Comparison of ENCODE assay signal across 11 mouse cellular contexts in genomic region chr17:90390316-90391212, GRCm38 (mm10).
DNase-seq lines count a peak whose midpoint lies in the region; ATAC-seq and TF ChIP-seq lines count a peak whose summit lies in the region.
"Had no signal": no experiment of that assay in that cellular context is flagged by ENCODE, and none has a peak within 500 bp of the region (broad histone marks: within the 10 kb centered on the region; RNA-seq: fewer than 3 reads in every experiment).

No protein-coding gene starts in this region.

- H3K4me1 ChIP-seq in kidney, adult 2 months (ENCODE audit: control insufficient read depth, insufficient read depth, low read length) = no peaks in the 10 kb centered on the region
- H3K4me1 ChIP-seq in embryonic facial prominence, embryonic 14.5 days (ENCODE audit: control insufficient read depth, insufficient read depth, low read length) = peaks cover 3% of the 10 kb centered on the region; the same call in 1 of the 2 replicates
- peaks cover 11% of the 10 kb centered on the region; the same call in 1 of the 2 replicates for H3K4me1 ChIP-seq in midbrain, embryonic 14.5 days (ENCODE audit: control insufficient read depth, insufficient read depth, low read length)
- H3K4me1 ChIP-seq: heart, embryonic 10.5 days had no signal

- H3K4me2 ChIP-seq in embryonic facial prominence, embryonic 14.5 days (ENCODE audit: low read depth, low read length) = no peak overlapping the region
- no peak overlapping the region for H3K4me2 ChIP-seq in midbrain, embryonic 14.5 days (ENCODE audit: low read length)
- H3K4me2 ChIP-seq: embryonic facial prominence, embryonic 12.5 days had no signal

- intact Hi-C loops in heart, postnatal 14 days (cut with DNase I) = no loop called here

- 45% methylated on average over 7 of the region's 7 CpGs for WGBS in kidney, adult 2 months
- 27% methylated on average over 7 of the region's 7 CpGs for WGBS in embryonic facial prominence, embryonic 14.5 days
- WGBS in midbrain, embryonic 14.5 days = 23% methylated on average over 7 of the region's 7 CpGs

- no peak overlapping the region for H3K27ac ChIP-seq in kidney, adult 2 months (ENCODE audit: insufficient read depth, low read depth, low read length)
- no peak overlapping the region for H3K27ac ChIP-seq in embryonic facial prominence, embryonic 14.5 days (replicated peaks; ENCODE audit: low read depth, low read length)
- 0 out of 2 replicates have a peak overlapping the region, but pooled peaks have one; percentile 3 for H3K27ac ChIP-seq in midbrain, embryonic 14.5 days (replicated peaks; ENCODE audit: low read depth, low read length)
- H3K27ac ChIP-seq: embryonic facial prominence, embryonic 12.5 days; heart, embryonic 10.5 days; macrophage had no signal

- TF ChIP-seq CTCF in kidney, adult 2 months (conservative IDR thresholded peaks at IDR 0.05; ENCODE audit: insufficient read depth, insufficient read length, low read depth, low read length) = no peak

- H3K27me3 ChIP-seq in kidney, adult 2 months (replicated peaks; ENCODE audit: control insufficient read depth, insufficient read depth, low read length) = no peaks in the 10 kb centered on the region
- H3K27me3 ChIP-seq in embryonic facial prominence, embryonic 14.5 days (replicated peaks; ENCODE audit: control insufficient read depth, insufficient read depth, low read length) = no peaks in the 10 kb centered on the region
- no peaks in the 10 kb centered on the region for H3K27me3 ChIP-seq in midbrain, embryonic 14.5 days (ENCODE audit: control insufficient read depth, insufficient read depth, low read length)
- H3K27me3 ChIP-seq: embryonic facial prominence, embryonic 12.5 days had no signal

- H3K9ac ChIP-seq in embryonic facial prominence, embryonic 14.5 days (ENCODE audit: low read depth, low read length) = no peak overlapping the region
- no peak overlapping the region for H3K9ac ChIP-seq in midbrain, embryonic 14.5 days (replicated peaks; ENCODE audit: low read length)
- H3K9ac ChIP-seq: embryonic facial prominence, embryonic 12.5 days had no signal

- no peak overlapping the region for H3K4me3 ChIP-seq in kidney, adult 2 months (ENCODE audit: insufficient read depth, low read depth, low read length)
- no peak overlapping the region for H3K4me3 ChIP-seq in embryonic facial prominence, embryonic 14.5 days (ENCODE audit: low read depth, low read length)
- H3K4me3 ChIP-seq in midbrain, embryonic 14.5 days (replicated peaks; ENCODE audit: low read depth, low read length) = no peak overlapping the region
- H3K4me3 ChIP-seq: embryonic facial prominence, embryonic 12.5 days; heart, embryonic 10.5 days had no signal

- no peaks in the 10 kb centered on the region for H3K36me3 ChIP-seq in kidney, adult 2 months (ENCODE audit: control insufficient read depth, insufficient read depth, low read length)
- no peaks in the 10 kb centered on the region for H3K36me3 ChIP-seq in embryonic facial prominence, embryonic 14.5 days (ENCODE audit: control insufficient read depth, insufficient read depth, low read length)
- H3K36me3 ChIP-seq in midbrain, embryonic 14.5 days (ENCODE audit: control insufficient read depth, insufficient read depth, low read length) = no peaks in the 10 kb centered on the region
- H3K36me3 ChIP-seq: embryonic facial prominence, embryonic 12.5 days; heart, embryonic 10.5 days had no signal

- peak; percentile 69 for ATAC-seq in embryonic facial prominence, embryonic 14.5 days (ENCODE audit: low read depth)
- peak; percentile 68 for ATAC-seq in midbrain, embryonic 14.5 days (ENCODE audit: low FRiP score, low TSS enrichment)

- peak; percentile 1 for DNase-seq in kidney, adult 2 months
- no peak for DNase-seq in kidney, adult 9 months
- DNase-seq in ZHBTc4 (ENCODE audit: low read depth, low spot score) = peak; percentile 93
- peak; percentile 63 for DNase-seq in embryonic facial prominence, embryonic 14.5 days (ENCODE audit: low spot score)
- DNase-seq in midbrain, embryonic 14.5 days = peak; percentile 51
- DNase-seq in heart, postnatal 14 days = no peak
- no peak for DNase-seq in spleen, postnatal 14 days (ENCODE audit: low spot score in 2 of 2)
- no peak for DNase-seq in kidney, adult 11 months

- no peaks in the 10 kb centered on the region for H3K9me3 ChIP-seq in embryonic facial prominence, embryonic 14.5 days (ENCODE audit: control insufficient read depth, low read length)
- H3K9me3 ChIP-seq in midbrain, embryonic 14.5 days (ENCODE audit: control insufficient read depth, low read length) = no peaks in the 10 kb centered on the region
- H3K9me3 ChIP-seq: embryonic facial prominence, embryonic 12.5 days; heart, embryonic 10.5 days had no signal

- no peak for TF ChIP-seq POLR2A in kidney, adult 2 months (IDR thresholded peaks at IDR 0.05; ENCODE audit: low read depth, low read length)

Comparison
In these comparisons a context has a peak if more than half of its experiments do, and no peak if none do; other contexts are left out.
1. DNase-seq: peak in kidney, adult 2 months (single experiment), ZHBTc4 (single experiment), embryonic facial prominence, embryonic 14.5 days (single experiment) and midbrain, embryonic 14.5 days (single experiment); none in kidney, adult 9 months (single experiment), heart, postnatal 14 days (0 of 2), spleen, postnatal 14 days (0 of 2) and kidney, adult 11 months (single experiment).